Mouse (Mus musculus): Measurements from ENCODE around the gene Elmo2. TPM values are rescaled to one million over a fixed set of nuclear protein-coding genes. Genes with fewer than 3 reads are reported as not detected.

Gene Elmo2
- polyA plus RNA-seq, 1 experiment = 16.3 TPM

DNA sequence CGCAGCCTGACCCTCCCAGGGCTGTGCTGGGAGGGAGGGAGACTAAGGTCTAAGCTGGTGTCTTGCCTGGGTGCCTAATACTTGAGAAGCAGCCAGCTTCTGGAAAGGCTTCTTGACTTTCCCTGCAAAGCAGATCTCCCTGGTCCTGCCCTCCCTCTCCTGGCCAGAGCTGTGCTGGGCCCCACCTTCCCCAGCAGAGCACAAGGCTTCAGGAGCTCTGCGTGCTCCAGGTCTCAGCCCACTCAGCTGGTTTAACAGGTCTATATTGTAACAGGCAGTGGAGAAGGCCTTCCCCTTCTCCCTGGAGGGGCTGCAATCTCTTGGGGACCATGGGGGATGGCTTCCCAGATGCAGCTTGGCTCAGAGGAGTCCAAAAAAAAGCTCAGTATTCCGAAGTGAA is 24.9 kb downstream of the Elmo2 start:
- TF ChIP-seq FLI1 (IDR thresholded peaks at IDR 0.05; ENCODE audit: low read length) = no peak
- no peak for TF ChIP-seq GATA1 (IDR thresholded peaks at IDR 0.05; ENCODE audit: borderline replicate concordance, low read length)
- H3K36me3 ChIP-seq (replicated peaks; ENCODE audit: low read length) = peaks cover 100% of the 10 kb centered on the region
- peaks cover 6% of the 10 kb centered on the region for H3K9me3 ChIP-seq

DNA sequence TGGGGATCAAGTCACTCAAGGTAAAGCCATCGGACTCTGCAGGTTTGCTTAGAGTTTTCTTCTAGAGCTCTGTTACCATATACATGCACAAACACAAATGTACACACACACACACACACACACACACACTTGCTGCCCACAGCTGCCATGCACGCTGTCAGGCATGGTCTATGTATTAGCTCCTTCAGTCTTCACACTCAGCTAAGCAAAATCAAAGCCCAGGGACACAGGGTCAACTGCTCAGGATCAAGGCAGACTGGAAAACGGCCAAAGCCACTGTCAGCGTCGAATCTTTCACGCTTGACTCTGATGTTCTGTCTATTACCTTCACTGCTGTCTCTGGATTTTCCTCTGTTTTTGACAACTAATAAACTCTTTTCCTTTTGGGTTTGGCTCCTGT is 25.4 kb downstream of the Elmo2 start:
- Histone ChIP-seq H3K4me1 (peaks cover 4% of the 10 kb centered on the region; the same call in 1 of the 2 replicates), H3K4me3 (replicated peaks) (no peak overlapping the region), H3K36me3 (replicated peaks; ENCODE audit: low read length) (peaks cover 100% of the 10 kb centered on the region), H3K9me3 (peaks cover 6% of the 10 kb centered on the region), H3K27me3 (replicated peaks) (no peaks in the 10 kb centered on the region)
- TF ChIP-seq GATA1 (IDR thresholded peaks at IDR 0.05; ENCODE audit: borderline replicate concordance, low read length) (no peak), FLI1 (IDR thresholded peaks at IDR 0.05; ENCODE audit: low read length) (no peak)

More for the DNA sequence above, 24.9 kb downstream of the Elmo2 start:
- no peak overlapping the region for H3K4me3 ChIP-seq (replicated peaks)
- peaks cover 4% of the 10 kb centered on the region; the same call in 1 of the 2 replicates for H3K4me1 ChIP-seq
- no peaks in the 10 kb centered on the region for H3K27me3 ChIP-seq (replicated peaks)

DNA sequence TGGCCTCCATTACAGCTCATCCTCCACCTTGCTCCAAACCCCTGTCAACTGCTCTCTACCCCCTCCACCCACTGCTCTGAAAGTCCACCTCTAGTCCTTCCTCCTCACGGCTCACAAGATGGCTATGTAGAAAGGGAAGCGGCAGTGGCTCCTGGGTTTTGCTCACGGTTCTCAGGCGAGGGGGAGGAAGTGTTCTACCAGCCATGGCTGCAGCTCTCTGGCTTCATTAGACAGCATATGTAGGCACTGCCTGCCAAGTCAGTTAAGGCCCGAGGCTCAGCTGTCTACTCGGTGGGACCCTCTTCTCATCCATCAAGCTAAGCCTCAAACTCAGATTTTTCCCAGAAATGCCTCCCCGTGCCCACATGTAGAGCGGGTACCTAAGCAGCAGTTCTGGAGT is 25.9 kb downstream of the Elmo2 start:
- H3K9me3 ChIP-seq = peaks cover 6% of the 10 kb centered on the region
- peaks cover 100% of the 10 kb centered on the region for H3K36me3 ChIP-seq (replicated peaks; ENCODE audit: low read length)
- TF ChIP-seq FLI1 (IDR thresholded peaks at IDR 0.05; ENCODE audit: low read length) = no peak
- H3K4me3 ChIP-seq (replicated peaks) = no peak overlapping the region
- no peaks in the 10 kb centered on the region for H3K27me3 ChIP-seq (replicated peaks)
- peaks cover 4% of the 10 kb centered on the region; the same call in 1 of the 2 replicates for H3K4me1 ChIP-seq

DNA sequence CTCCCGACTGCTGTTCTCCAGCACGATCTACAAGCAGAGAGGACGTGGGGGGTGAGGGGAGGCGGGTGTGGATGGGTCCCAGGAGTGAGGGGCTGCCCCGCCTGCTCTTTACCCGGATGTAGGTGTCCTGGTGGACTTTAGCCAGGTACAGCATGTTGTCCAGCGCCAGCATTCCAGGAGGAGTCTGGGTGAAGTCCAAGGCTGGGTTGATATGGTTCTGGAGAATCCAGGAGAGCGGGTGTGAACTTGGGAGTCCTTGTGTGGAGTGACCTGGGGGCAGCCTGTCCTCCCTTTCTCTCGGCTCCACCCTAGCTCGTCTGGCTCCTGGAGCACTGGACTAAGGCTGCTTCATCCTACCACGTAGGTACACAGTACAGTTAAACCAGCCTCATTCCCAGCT is 28.9 kb downstream of the Elmo2 start:
- H3K4me3 ChIP-seq (replicated peaks) = no peak overlapping the region
- peaks cover 96% of the 10 kb centered on the region for H3K36me3 ChIP-seq (replicated peaks; ENCODE audit: low read length)
- H3K27me3 ChIP-seq (replicated peaks) = no peaks in the 10 kb centered on the region
- TF ChIP-seq GATA1 (IDR thresholded peaks at IDR 0.05; ENCODE audit: borderline replicate concordance, low read length) (no peak), FLI1 (IDR thresholded peaks at IDR 0.05; ENCODE audit: low read length) (no peak)
- no peaks in the 10 kb centered on the region for H3K9me3 ChIP-seq
- peaks cover 15% of the 10 kb centered on the region for H3K4me1 ChIP-seq

DNA sequence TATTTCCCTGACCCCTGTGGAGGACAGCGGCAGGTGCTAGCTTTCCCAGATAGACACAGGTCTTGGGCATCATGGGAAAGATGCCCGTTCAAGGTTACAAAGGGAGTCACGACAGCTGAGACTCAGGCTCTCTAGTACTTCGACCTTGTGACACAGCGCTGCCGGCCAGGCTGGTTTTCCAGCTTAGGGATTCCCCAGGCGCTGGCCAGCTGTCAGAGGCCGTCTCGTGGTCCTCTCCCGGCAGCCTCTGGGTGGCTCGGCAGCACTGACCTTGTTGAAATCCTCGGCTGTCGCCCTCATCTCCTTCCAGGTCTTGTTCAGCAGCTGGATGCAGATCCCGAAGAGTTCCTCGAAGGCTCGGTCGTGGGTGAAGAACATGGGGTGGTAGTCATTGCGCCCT is 29.7 kb downstream of the Elmo2 start:
- Histone ChIP-seq H3K36me3 (replicated peaks; ENCODE audit: low read length) (peaks cover 96% of the 10 kb centered on the region), H3K4me3 (replicated peaks) (no peak overlapping the region), H3K4me1 (peaks cover 15% of the 10 kb centered on the region), H3K9me3 (no peaks in the 10 kb centered on the region), H3K27me3 (replicated peaks) (no peaks in the 10 kb centered on the region)
- TF ChIP-seq GATA1 (IDR thresholded peaks at IDR 0.05; ENCODE audit: borderline replicate concordance, low read length) (no peak), FLI1 (IDR thresholded peaks at IDR 0.05; ENCODE audit: low read length) (no peak)

DNA sequence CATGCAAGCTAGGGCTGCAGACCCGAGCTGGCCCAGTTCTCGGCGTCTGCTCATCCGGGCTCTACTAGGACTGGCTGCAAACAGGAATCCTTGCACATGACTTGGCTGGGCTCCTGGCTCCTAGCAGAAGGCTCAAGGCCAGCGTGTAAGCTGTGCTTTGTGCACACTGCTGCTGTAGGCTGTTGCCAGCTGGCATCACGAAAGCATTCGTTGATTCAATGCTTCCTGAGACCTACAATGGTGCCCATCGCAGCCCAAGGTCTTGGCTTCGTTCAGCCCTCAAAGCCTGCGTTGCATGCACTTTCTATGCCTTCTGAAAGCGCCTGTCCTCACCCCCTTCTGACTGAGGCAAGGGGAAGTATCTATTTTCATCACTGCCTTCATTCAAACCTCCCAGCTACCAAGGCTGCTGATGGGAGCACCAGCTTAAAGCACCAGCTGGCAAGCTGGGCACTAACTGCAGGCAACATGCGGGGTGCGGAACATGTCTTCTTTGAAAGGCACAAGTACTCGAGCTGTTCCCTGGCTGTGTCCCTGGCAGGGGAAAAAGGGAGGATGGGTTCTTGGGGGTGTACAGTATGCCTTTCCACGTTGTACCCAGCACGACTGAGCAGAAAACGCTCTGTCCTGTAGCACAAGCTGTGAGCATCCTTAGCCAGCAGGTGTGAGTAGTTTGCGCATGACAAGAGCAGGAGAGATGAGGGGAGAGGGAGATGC is 37.8 kb downstream of the Elmo2 start:
- H3K9me3 ChIP-seq = no peaks in the 10 kb centered on the region
- TF ChIP-seq FLI1 (IDR thresholded peaks at IDR 0.05; ENCODE audit: low read length) = no peak
- no peak for TF ChIP-seq GATA1 (IDR thresholded peaks at IDR 0.05; ENCODE audit: borderline replicate concordance, low read length)
- H3K27me3 ChIP-seq (replicated peaks) = peaks cover 3% of the 10 kb centered on the region
- peaks cover 51% of the 10 kb centered on the region for H3K36me3 ChIP-seq (replicated peaks; ENCODE audit: low read length)
- peak overlapping the region; percentile 100 for H3K4me3 ChIP-seq (replicated peaks)
- peaks cover 49% of the 10 kb centered on the region for H3K4me1 ChIP-seq

DNA sequence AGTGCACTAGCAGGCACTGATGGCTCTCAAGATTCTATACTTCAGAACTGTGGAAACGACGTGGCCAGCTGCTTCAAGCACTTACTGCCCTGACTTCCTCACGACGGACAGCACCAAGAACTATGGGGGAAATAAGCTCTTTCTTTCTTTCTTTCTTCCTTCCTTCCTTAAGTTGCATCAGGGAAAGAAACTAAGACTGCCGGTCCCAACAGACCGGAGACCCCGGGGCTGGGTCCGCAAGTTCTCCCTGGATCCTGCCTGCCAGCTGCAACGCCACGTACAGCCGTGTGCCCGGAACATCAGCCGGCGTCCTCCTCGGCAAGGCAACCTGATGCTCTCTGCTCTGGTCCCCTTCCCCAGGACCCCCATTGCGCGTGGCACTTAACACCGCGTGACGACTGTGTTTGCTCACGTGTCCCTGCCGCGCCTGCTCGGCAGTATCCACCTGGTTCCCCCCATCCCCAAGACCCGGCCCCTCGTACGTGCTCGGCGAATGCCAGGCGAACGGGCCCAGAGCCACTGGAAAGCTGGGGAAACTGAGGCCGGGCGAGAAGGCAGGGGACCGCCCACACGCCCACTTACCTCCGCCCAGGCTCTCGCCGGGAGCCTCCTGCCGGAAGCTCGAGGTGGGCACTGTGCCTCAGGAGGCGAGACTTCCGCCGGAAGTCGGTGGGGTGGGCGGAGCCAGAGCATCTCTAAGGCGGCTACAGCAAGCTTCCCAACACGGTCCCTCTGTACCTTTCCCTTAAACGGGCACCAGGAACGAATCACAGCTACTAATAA is 38.9 kb downstream of the Elmo2 start, which contains the start of gene Slc35c2:
Gene Slc35c2, minus strand, starts transcription at position 668 of the 783 bp plus-strand sequence.
- peak within 1 kb of the TSS; percentile 100 for H3K4me3 ChIP-seq (replicated peaks)
- peaks cover 54% of the 10 kb centered on the region for H3K36me3 ChIP-seq (replicated peaks; ENCODE audit: low read length)
- no peaks in the 10 kb centered on the region for H3K9me3 ChIP-seq
- peaks cover 3% of the 10 kb centered on the region for H3K27me3 ChIP-seq (replicated peaks)
- TF ChIP-seq GATA1 (IDR thresholded peaks at IDR 0.05; ENCODE audit: borderline replicate concordance, low read length) = no peak
- peak; percentile 77 for TF ChIP-seq FLI1 (IDR thresholded peaks at IDR 0.05; ENCODE audit: low read length)
- peaks cover 44% of the 10 kb centered on the region for H3K4me1 ChIP-seq

DNA sequence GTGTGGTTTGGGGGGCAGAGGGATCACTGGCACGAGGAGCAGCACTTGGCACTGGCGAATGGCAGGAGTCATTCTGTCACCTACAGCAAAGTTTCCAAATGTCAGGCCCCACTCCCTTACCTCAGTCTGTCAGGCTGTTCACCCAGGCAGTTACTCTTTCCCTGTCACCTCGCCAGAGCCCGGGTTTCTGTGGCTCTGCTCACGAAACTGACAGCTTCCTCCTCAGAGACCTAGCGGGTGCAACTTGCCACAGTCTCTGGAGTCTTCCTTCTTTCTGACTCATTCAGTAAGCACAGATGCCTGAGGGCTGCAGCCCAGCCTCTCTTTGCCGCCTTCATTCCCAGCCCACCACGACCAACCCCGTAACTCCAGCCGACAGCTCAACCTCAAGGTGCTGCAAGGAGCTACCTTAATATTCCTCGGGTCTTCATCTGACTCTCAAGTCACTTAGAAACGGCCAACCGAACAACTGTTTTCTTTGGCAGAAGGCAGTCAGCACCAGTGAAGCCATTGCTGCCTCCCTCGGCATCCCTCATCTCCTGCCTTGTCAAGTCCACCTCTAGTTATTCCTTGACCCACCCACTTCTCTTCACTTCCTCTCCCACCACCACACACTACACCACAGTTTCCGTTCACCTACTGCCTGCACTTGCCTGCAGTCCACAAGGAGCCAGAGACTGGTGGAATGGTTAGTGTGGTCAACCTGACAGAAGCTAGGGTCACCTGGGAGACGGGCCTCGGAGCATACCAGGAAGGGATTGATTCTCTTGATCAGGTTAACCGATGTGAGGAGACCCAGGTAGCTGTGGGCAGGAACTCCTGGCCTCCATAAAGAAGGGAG is 39.7 kb downstream of the Elmo2 start:
- peaks cover 53% of the 10 kb centered on the region for H3K36me3 ChIP-seq (replicated peaks; ENCODE audit: low read length)
- TF ChIP-seq FLI1 (IDR thresholded peaks at IDR 0.05; ENCODE audit: low read length) (no peak), GATA1 (IDR thresholded peaks at IDR 0.05; ENCODE audit: borderline replicate concordance, low read length) (no peak)
- H3K4me1 ChIP-seq = peaks cover 47% of the 10 kb centered on the region
- peak overlapping the region; percentile 100 for H3K4me3 ChIP-seq (replicated peaks)
- peaks cover 3% of the 10 kb centered on the region for H3K27me3 ChIP-seq (replicated peaks)
- no peaks in the 10 kb centered on the region for H3K9me3 ChIP-seq

DNA sequence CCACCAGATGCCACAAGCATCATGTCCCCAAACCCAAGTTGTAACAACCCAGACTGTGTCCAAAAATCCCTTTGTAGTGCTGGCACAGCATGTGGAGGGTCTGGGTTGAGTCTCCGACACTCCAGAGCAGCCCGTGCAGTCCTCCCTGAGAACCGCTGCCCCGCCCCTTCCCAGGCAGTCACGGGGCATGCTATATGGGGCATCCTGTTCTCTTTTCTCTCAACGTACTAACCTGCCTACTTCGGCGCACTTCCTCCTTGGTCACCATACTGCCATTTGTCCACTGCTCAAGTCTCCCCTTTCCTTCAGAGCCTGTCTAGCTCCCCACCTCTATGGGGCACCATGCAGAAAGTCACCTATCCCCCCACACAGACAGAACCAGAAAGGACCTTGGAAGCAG is 40.7 kb downstream of the Elmo2 start:
- peak overlapping the region; percentile 100 for H3K4me3 ChIP-seq (replicated peaks)
- peaks cover 53% of the 10 kb centered on the region for H3K36me3 ChIP-seq (replicated peaks; ENCODE audit: low read length)

More for the DNA sequence above, 40.7 kb downstream of the Elmo2 start:
- TF ChIP-seq FLI1 (IDR thresholded peaks at IDR 0.05; ENCODE audit: low read length) = no peak
- TF ChIP-seq GATA1 (IDR thresholded peaks at IDR 0.05; ENCODE audit: borderline replicate concordance, low read length) = no peak
- H3K9me3 ChIP-seq = no peaks in the 10 kb centered on the region
- peaks cover 47% of the 10 kb centered on the region for H3K4me1 ChIP-seq
- H3K27me3 ChIP-seq (replicated peaks) = peaks cover 3% of the 10 kb centered on the region
